Mouse (Mus musculus) kidney, embryonic 14.5 days (tissue): ENCODE results near the gene Irgq. TPM values are rescaled to one million over a fixed set of nuclear protein-coding genes. Genes with fewer than 3 reads are reported as not detected.

ENCODE experiments used
- ATAC-seq: fragments of 200-750 bp; cut with Nextera tagmentation; 2 replicates; pipeline ENCODE4 v1.8.0; 2017; ENCODE audit warnings: moderate number of reproducible peaks, mild to moderate bottlenecking, moderate TSS enrichment, moderate library complexity; ENCODE audit not compliant: low FRiP score, low TSS enrichment
- H3K27ac ChIP-seq: fragments of 300-500 bp; sonication (generic); 2 replicates; pipeline ENCODE4 v1.5.1; 2014; ENCODE audit warnings: low read depth, mild to moderate bottlenecking, low read length, moderate library complexity, mixed read lengths
- H3K27me3 ChIP-seq: fragments of 300-500 bp; sonication (generic); 2 replicates; pipeline ENCODE4 v1.6.1; 2014; ENCODE audit warnings: mild to moderate bottlenecking, low read length; ENCODE audit not compliant: control insufficient read depth, insufficient read depth
- H3K36me3 ChIP-seq: fragments of 300-500 bp; sonication (generic); 2 replicates; pipeline ENCODE4 v1.6.1; 2014; ENCODE audit warnings: low read length, mixed read lengths; ENCODE audit not compliant: control insufficient read depth, insufficient read depth
- H3K4me1 ChIP-seq: fragments of 300-500 bp; sonication (generic); 2 replicates; pipeline ENCODE4 v1.6.1; 2014; ENCODE audit warnings: low read length, mixed read lengths; ENCODE audit not compliant: control insufficient read depth, insufficient read depth
- H3K4me2 ChIP-seq: fragments of 300-500 bp; sonication (generic); replicated peaks from 2 replicates; pipeline ENCODE4 v1.6.1; 2014; ENCODE audit warnings: low read depth, mild to moderate bottlenecking, low read length
- H3K4me3 ChIP-seq: fragments of 300-500 bp; sonication (generic); 2 replicates; pipeline ENCODE4 v1.5.1; 2014; ENCODE audit warnings: mild to moderate bottlenecking, low read length
- H3K9ac ChIP-seq: fragments of 300-500 bp; sonication (generic); 2 replicates; pipeline ENCODE4 v1.6.1; 2014; ENCODE audit warnings: low read depth, mild to moderate bottlenecking, low read length, moderate library complexity
- H3K9me3 ChIP-seq: fragments of 300-500 bp; sonication (generic); 2 replicates; pipeline ENCODE4 v1.6.1; 2016; ENCODE audit warnings: low read length; ENCODE audit not compliant: control insufficient read depth
- WGBS: fragments of 180-500 bp; shearing (Covaris S2); extraction: QIAGEN DNeasy Blood & Tissue Kit; methylation state at CpG from one replicate; pipeline ENCODE4 v1.1.7; 2014; 5-methylcytosine and 5-hydroxymethylcytosine counted together
- polyA plus RNA-seq: library from polyadenylated mRNA; unstranded; fragments of >200 nt; fragmentation: Nextera tagmentation; extraction: Ambion mirVana; gene quantifications from 2 replicates; pipeline ENCODE4 v1.2.1, GENCODE M21; 2014

Irgq gene
- polyA plus RNA-seq, 1 experiment from 2014 or later = 9.5 TPM

GRCm38 (mm10) chr7:24523723-24524122 is 6.8 kb upstream of the Irgq start:
- Histone ChIP-seq H3K36me3 (no peaks in the 10 kb centered on the region), H3K27ac (no peak overlapping the region), H3K4me3 (no peak overlapping the region), H3K4me1 (no peaks in the 10 kb centered on the region), H3K4me2 (no peak overlapping the region), H3K9ac (no peak overlapping the region), H3K27me3 (no peaks in the 10 kb centered on the region), H3K9me3 (no peaks in the 10 kb centered on the region)
- WGBS = 84% methylated on average over 6 of the region's 6 CpGs
- ATAC-seq = no peak

- 82% methylated on average over 6 of the region's 6 CpGs for WGBS
- no peak for ATAC-seq
Observed at GRCm38 (mm10) chr7:24524978-24525377, 5.5 kb upstream of the Irgq start.

GRCm38 (mm10) chr7:24525686-24526420 is 4.6 kb upstream of the Irgq start:
- Histone ChIP-seq H3K4me2 (no peak overlapping the region), H3K4me3 (no peak overlapping the region), H3K36me3 (no peaks in the 10 kb centered on the region), H3K9me3 (no peaks in the 10 kb centered on the region), H3K27me3 (no peaks in the 10 kb centered on the region), H3K9ac (no peak overlapping the region), H3K4me1 (peaks cover 6% of the 10 kb centered on the region; the same call in 1 of the 2 replicates), H3K27ac (no peak overlapping the region)
- 89% methylated on average over 12 of the region's 12 CpGs for WGBS
- ATAC-seq = no peak

More at GRCm38 (mm10) chr7:24524978-24525377, 5.5 kb upstream of the Irgq start:
- Histone ChIP-seq H3K4me3 (no peak overlapping the region), H3K4me1 (peaks cover 6% of the 10 kb centered on the region; the same call in 1 of the 2 replicates), H3K9ac (no peak overlapping the region), H3K36me3 (no peaks in the 10 kb centered on the region), H3K27ac (no peak overlapping the region), H3K4me2 (no peak overlapping the region), H3K9me3 (no peaks in the 10 kb centered on the region), H3K27me3 (no peaks in the 10 kb centered on the region)

GRCm38 (mm10) chr7:24528861-24529260 is 1.6 kb upstream of the Irgq start:
- H3K27me3 ChIP-seq = no peaks in the 10 kb centered on the region; the same call in 1 of the 2 replicates
- peaks cover 20% of the 10 kb centered on the region for H3K4me1 ChIP-seq
- WGBS = 89% methylated on average over 11 of the region's 11 CpGs
- H3K9me3 ChIP-seq = no peaks in the 10 kb centered on the region
- H3K27ac ChIP-seq = no peak overlapping the region
- H3K36me3 ChIP-seq = peaks cover 10% of the 10 kb centered on the region
- no peak overlapping the region for H3K4me2 ChIP-seq
- no peak overlapping the region for H3K9ac ChIP-seq
- ATAC-seq = no peak
- no peak overlapping the region for H3K4me3 ChIP-seq

- peaks cover 16% of the 10 kb centered on the region for H3K36me3 ChIP-seq
- peaks cover 21% of the 10 kb centered on the region for H3K4me1 ChIP-seq
- H3K4me3 ChIP-seq = peak overlapping the region; percentile 71
- peak overlapping the region; percentile 95 for H3K4me2 ChIP-seq
- H3K27me3 ChIP-seq = no peaks in the 10 kb centered on the region; the same call in 1 of the 2 replicates
- H3K27ac ChIP-seq = no peak overlapping the region; the same call in 1 of the 2 replicates
- no peak for ATAC-seq
- WGBS = 61% methylated on average over 11 of the region's 11 CpGs
- H3K9ac ChIP-seq = peak overlapping the region; percentile 58
- no peaks in the 10 kb centered on the region for H3K9me3 ChIP-seq
Observed at GRCm38 (mm10) chr7:24529580-24529979, 909 bp upstream of the Irgq start.

GRCm38 (mm10) chr7:24531211-24531971 is 902 bp downstream of the Irgq start:
- WGBS = 1% methylated on average over 43 of the region's 43 CpGs
- peak overlapping the region; percentile 81 for H3K9ac ChIP-seq
- no peaks in the 10 kb centered on the region; the same call in 1 of the 2 replicates for H3K27me3 ChIP-seq
- ATAC-seq = peak; percentile 68
- H3K9me3 ChIP-seq = no peaks in the 10 kb centered on the region
- peak overlapping the region; percentile 95 for H3K4me2 ChIP-seq
- peaks cover 21% of the 10 kb centered on the region for H3K4me1 ChIP-seq
- peaks cover 29% of the 10 kb centered on the region for H3K36me3 ChIP-seq
- H3K27ac ChIP-seq = peak overlapping the region; percentile 74
- peak overlapping the region; percentile 71 for H3K4me3 ChIP-seq

GRCm38 (mm10) chr7:24533031-24533571 is 2.6 kb downstream of the Irgq start:
- Histone ChIP-seq H3K4me3 (no peak overlapping the region; the same call in 1 of the 2 replicates), H3K27me3 (no peaks in the 10 kb centered on the region; the same call in 1 of the 2 replicates), H3K4me1 (peaks cover 32% of the 10 kb centered on the region), H3K9me3 (no peaks in the 10 kb centered on the region), H3K36me3 (peaks cover 30% of the 10 kb centered on the region), H3K4me2 (no peak overlapping the region), H3K9ac (no peak overlapping the region), H3K27ac (no peak overlapping the region)
- 75% methylated on average over 28 of the region's 28 CpGs for WGBS
- ATAC-seq = no peak

- 28% methylated on average over 42 of the region's 42 CpGs for WGBS
- Histone ChIP-seq H3K4me3 (peak overlapping the region; percentile 3), H3K27me3 (no peaks in the 10 kb centered on the region; the same call in 1 of the 2 replicates), H3K4me2 (peak overlapping the region; percentile 30), H3K9ac (peak overlapping the region; percentile 34; the same call in 1 of the 2 replicates), H3K36me3 (peaks cover 30% of the 10 kb centered on the region), H3K4me1 (peaks cover 32% of the 10 kb centered on the region), H3K9me3 (no peaks in the 10 kb centered on the region), H3K27ac (no peak overlapping the region)
- no peak for ATAC-seq
Observed at GRCm38 (mm10) chr7:24533806-24534205, 3.3 kb downstream of the Irgq start.
